Mouse (Mus musculus): Measurements from ENCODE around the gene Dip2a. TPM values are rescaled to one million over a fixed set of nuclear protein-coding genes. Genes with fewer than 3 reads are reported as not detected.

Gene Dip2a
- 7.6 and 8.2 TPM in 2 replicates for polyA plus RNA-seq (2015; fragmentation: Nextera tagmentation; extraction: Ambion mirVana)

GRCm38 (mm10) chr10:76344711-76345539 is at the start of gene Dip2a:
Dip2a (minus strand) TSS chr10:76345291.
- H3K9ac ChIP-seq (ENCODE audit: low read depth, low read length) = peak within 1 kb of the TSS; percentile 91
- no peak for TF ChIP-seq CTCF (IDR thresholded peaks at IDR 0.05; ENCODE audit: low read depth)
- WGBS = under 1% methylated on average over 68 of the region's 94 CpGs
- H3K4me3 ChIP-seq (replicated peaks; ENCODE audit: low read depth, low read length) = peak within 1 kb of the TSS; percentile 90
- no peaks in the 10 kb centered on the region for H3K36me3 ChIP-seq (ENCODE audit: insufficient read depth, low read length)
- H3K4me2 ChIP-seq (ENCODE audit: low read length) = peak within 1 kb of the TSS; percentile 92
- H3K27me3 ChIP-seq (ENCODE audit: insufficient read depth, low read length) = no peaks in the 10 kb centered on the region
- DNase-seq (ENCODE audit: low spot score) (peak; percentile 93), ATAC-seq (replicated peaks; ENCODE audit: low FRiP score, low read depth) (peak; percentile 90)
- H3K9me3 ChIP-seq (replicated peaks; ENCODE audit: low read length) = no peaks in the 10 kb centered on the region
- H3K4me1 ChIP-seq (replicated peaks; ENCODE audit: insufficient read depth, low read length) = peaks cover 14% of the 10 kb centered on the region; the same call in 1 of the 2 replicates
- peak within 1 kb of the TSS; percentile 91 for H3K27ac ChIP-seq

- 98% methylated on average over 12 of the region's 12 CpGs for WGBS
- no peaks in the 10 kb centered on the region for H3K27me3 ChIP-seq (ENCODE audit: insufficient read depth, low read length)
- no peak overlapping the region for H3K4me3 ChIP-seq (replicated peaks; ENCODE audit: low read depth, low read length)
- no peaks in the 10 kb centered on the region for H3K9me3 ChIP-seq (replicated peaks; ENCODE audit: low read length)
- peaks cover 41% of the 10 kb centered on the region for H3K36me3 ChIP-seq (ENCODE audit: insufficient read depth, low read length)
- no peak for ATAC-seq (replicated peaks; ENCODE audit: low FRiP score, low read depth)
- no peaks in the 10 kb centered on the region for H3K4me1 ChIP-seq (replicated peaks; ENCODE audit: insufficient read depth, low read length)
- DNase-seq (ENCODE audit: low spot score) = no peak
- no peak for TF ChIP-seq CTCF (IDR thresholded peaks at IDR 0.05; ENCODE audit: low read depth)
- no peak overlapping the region for H3K27ac ChIP-seq
- H3K9ac ChIP-seq (ENCODE audit: low read depth, low read length) = no peak overlapping the region
- H3K4me2 ChIP-seq (ENCODE audit: low read length) = no peak overlapping the region
Observed at GRCm38 (mm10) chr10:76392596-76392995, 47.5 kb upstream of the Dip2a start.

GRCm38 (mm10) chr10:76391786-76392185 is 46.7 kb upstream of the Dip2a start:
- WGBS = 85% methylated on average over 9 of the region's 9 CpGs
- peak; percentile 62 for TF ChIP-seq CTCF (IDR thresholded peaks at IDR 0.05; ENCODE audit: low read depth)
- no peaks in the 10 kb centered on the region for H3K27me3 ChIP-seq (ENCODE audit: insufficient read depth, low read length)
- H3K27ac ChIP-seq = no peak overlapping the region
- H3K9me3 ChIP-seq (replicated peaks; ENCODE audit: low read length) = no peaks in the 10 kb centered on the region
- peaks cover 47% of the 10 kb centered on the region for H3K36me3 ChIP-seq (ENCODE audit: insufficient read depth, low read length)
- no peak overlapping the region for H3K4me2 ChIP-seq (ENCODE audit: low read length)
- DNase-seq (ENCODE audit: low spot score) (peak; percentile 17), ATAC-seq (replicated peaks; ENCODE audit: low FRiP score, low read depth) (no peak)
- no peaks in the 10 kb centered on the region for H3K4me1 ChIP-seq (replicated peaks; ENCODE audit: insufficient read depth, low read length)
- H3K4me3 ChIP-seq (replicated peaks; ENCODE audit: low read depth, low read length) = no peak overlapping the region
- no peak overlapping the region for H3K9ac ChIP-seq (ENCODE audit: low read depth, low read length)

GRCm38 (mm10) chr10:76391166-76391565 is 46.1 kb upstream of the Dip2a start:
- Histone ChIP-seq H3K4me2 (ENCODE audit: low read length) (no peak overlapping the region), H3K9ac (ENCODE audit: low read depth, low read length) (no peak overlapping the region), H3K27ac (no peak overlapping the region), H3K27me3 (ENCODE audit: insufficient read depth, low read length) (no peaks in the 10 kb centered on the region), H3K36me3 (ENCODE audit: insufficient read depth, low read length) (peaks cover 52% of the 10 kb centered on the region), H3K4me1 (replicated peaks; ENCODE audit: insufficient read depth, low read length) (no peaks in the 10 kb centered on the region), H3K9me3 (replicated peaks; ENCODE audit: low read length) (no peaks in the 10 kb centered on the region), H3K4me3 (replicated peaks; ENCODE audit: low read depth, low read length) (no peak overlapping the region)
- DNase-seq (ENCODE audit: low spot score) = no peak
- WGBS = 91% methylated on average over 9 of the region's 9 CpGs
- ATAC-seq (replicated peaks; ENCODE audit: low FRiP score, low read depth) = no peak
- TF ChIP-seq CTCF (IDR thresholded peaks at IDR 0.05; ENCODE audit: low read depth) = no peak

GRCm38 (mm10) chr10:76374981-76375380 is 29.9 kb upstream of the Dip2a start:
- Histone ChIP-seq H3K9me3 (replicated peaks; ENCODE audit: low read length) (no peaks in the 10 kb centered on the region), H3K4me2 (ENCODE audit: low read length) (no peak overlapping the region), H3K27ac (no peak overlapping the region), H3K4me3 (replicated peaks; ENCODE audit: low read depth, low read length) (no peak overlapping the region), H3K27me3 (ENCODE audit: insufficient read depth, low read length) (no peaks in the 10 kb centered on the region), H3K36me3 (ENCODE audit: insufficient read depth, low read length) (peaks cover 43% of the 10 kb centered on the region), H3K9ac (ENCODE audit: low read depth, low read length) (no peak overlapping the region), H3K4me1 (replicated peaks; ENCODE audit: insufficient read depth, low read length) (no peaks in the 10 kb centered on the region)
- WGBS = 91% methylated on average over 18 of the region's 18 CpGs
- TF ChIP-seq CTCF (IDR thresholded peaks at IDR 0.05; ENCODE audit: low read depth) = no peak
- ATAC-seq (replicated peaks; ENCODE audit: low FRiP score, low read depth) (no peak), DNase-seq (ENCODE audit: low spot score) (no peak)

- TF ChIP-seq CTCF (IDR thresholded peaks at IDR 0.05; ENCODE audit: low read depth) = no peak
- ATAC-seq (replicated peaks; ENCODE audit: low FRiP score, low read depth) (no peak), DNase-seq (ENCODE audit: low spot score) (no peak)
- Histone ChIP-seq H3K36me3 (ENCODE audit: insufficient read depth, low read length) (peaks cover 40% of the 10 kb centered on the region), H3K4me1 (replicated peaks; ENCODE audit: insufficient read depth, low read length) (no peaks in the 10 kb centered on the region), H3K4me3 (replicated peaks; ENCODE audit: low read depth, low read length) (no peak overlapping the region), H3K9ac (ENCODE audit: low read depth, low read length) (no peak overlapping the region), H3K4me2 (ENCODE audit: low read length) (no peak overlapping the region), H3K27me3 (ENCODE audit: insufficient read depth, low read length) (no peaks in the 10 kb centered on the region), H3K9me3 (replicated peaks; ENCODE audit: low read length) (no peaks in the 10 kb centered on the region), H3K27ac (no peak overlapping the region)
- WGBS = 83% methylated on average over 3 of the region's 3 CpGs
Observed at GRCm38 (mm10) chr10:76371736-76372135, 26.6 kb upstream of the Dip2a start.
